Mouse (Mus musculus) spleen, adult 12 weeks (tissue): ENCODE results near the gene Daam1.

Experiments used
- DNase-seq: peaks from one replicate; pipeline ENCODE4 v3.0.0; 2022; ENCODE audit warnings: low spot score

The Daam1 gene

GRCm38 (mm10) chr12:71898666-71899520 lies 68.0 kb downstream of the Daam1 start:
- no peak for DNase-seq

- DNase-seq, result no peak
Observed at GRCm38 (mm10) chr12:71899566-71899965, 68.7 kb downstream of the Daam1 start.

- no peak for DNase-seq
Observed at GRCm38 (mm10) chr12:71901211-71901610, 70.3 kb downstream of the Daam1 start.

GRCm38 (mm10) chr12:71901859-71902258 lies 71.0 kb downstream of the Daam1 start:
- no peak for DNase-seq

GRCm38 (mm10) chr12:71902317-71902716 lies 71.4 kb downstream of the Daam1 start:
- no peak for DNase-seq

- DNase-seq, result no peak
Observed at GRCm38 (mm10) chr12:71903218-71903617, 72.3 kb downstream of the Daam1 start.

GRCm38 (mm10) chr12:71904310-71904709 lies 73.4 kb downstream of the Daam1 start:
- no peak for DNase-seq

GRCm38 (mm10) chr12:71904926-71905325 lies 74.0 kb downstream of the Daam1 start:
- DNase-seq, result no peak

GRCm38 (mm10) chr12:71905640-71906320 lies 74.9 kb downstream of the Daam1 start:
- no peak for DNase-seq

- DNase-seq, result no peak
Observed at GRCm38 (mm10) chr12:71906582-71907267, 75.8 kb downstream of the Daam1 start.

- DNase-seq, result no peak
Observed at GRCm38 (mm10) chr12:71908984-71909383, 78.1 kb downstream of the Daam1 start.

- DNase-seq, result no peak
Observed at GRCm38 (mm10) chr12:71910246-71910645, 79.4 kb downstream of the Daam1 start.

- DNase-seq, result no peak
Observed at GRCm38 (mm10) chr12:71912262-71912661, 81.4 kb downstream of the Daam1 start.

GRCm38 (mm10) chr12:71919156-71919555 lies 88.3 kb downstream of the Daam1 start:
- DNase-seq, result no peak

GRCm38 (mm10) chr12:71919962-71920361 lies 89.1 kb downstream of the Daam1 start:
- no peak for DNase-seq

GRCm38 (mm10) chr12:71922827-71923381 lies 92.0 kb downstream of the Daam1 start:
- DNase-seq, result no peak

GRCm38 (mm10) chr12:71924978-71925529 lies 94.2 kb downstream of the Daam1 start:
- DNase-seq, result no peak

- DNase-seq, result no peak
Observed at GRCm38 (mm10) chr12:71925990-71926700, 95.3 kb downstream of the Daam1 start.

- DNase-seq, result no peak
Observed at GRCm38 (mm10) chr12:71928092-71928491, 97.2 kb downstream of the Daam1 start.

- DNase-seq, result no peak
Observed at GRCm38 (mm10) chr12:71929876-71930275, 99.0 kb downstream of the Daam1 start.
